Mouse (Mus musculus): Measurements from ENCODE around the gene B430305J03Rik. TPM values are rescaled to one million over a fixed set of nuclear protein-coding genes. Genes with fewer than 3 reads are reported as not detected.

The B430305J03Rik gene
- total RNA-seq (2021) = 1 to 10 TPM; 2.4 to 2.7 TPM

GRCm38 (mm10) chr3:61365779-61366373 is at the start of gene B430305J03Rik:
Gene B430305J03Rik (minus strand): TSS chr3:61365951.
- DNase-seq = no peak

DNA sequence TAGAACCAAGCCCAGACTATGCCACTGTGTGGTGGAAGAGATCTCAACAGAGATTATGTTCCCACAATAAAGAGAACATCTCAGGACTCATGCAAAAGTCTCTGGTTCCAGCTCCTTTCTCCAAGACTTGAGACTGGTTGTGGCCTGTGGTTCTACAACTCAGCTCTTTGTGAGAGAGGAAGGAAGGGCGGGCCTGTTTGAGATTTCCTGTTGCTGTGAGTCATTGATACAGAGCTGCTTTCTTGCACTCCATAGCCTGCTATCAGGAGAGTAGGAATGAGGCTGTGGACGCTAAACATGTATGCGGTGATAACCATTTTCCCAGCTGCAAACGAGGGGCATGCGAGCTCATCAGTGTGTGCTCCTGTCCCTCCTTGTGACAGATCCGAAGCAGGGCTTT is 43.9 kb upstream of the B430305J03Rik start:
- DNase-seq = no peak

DNA sequence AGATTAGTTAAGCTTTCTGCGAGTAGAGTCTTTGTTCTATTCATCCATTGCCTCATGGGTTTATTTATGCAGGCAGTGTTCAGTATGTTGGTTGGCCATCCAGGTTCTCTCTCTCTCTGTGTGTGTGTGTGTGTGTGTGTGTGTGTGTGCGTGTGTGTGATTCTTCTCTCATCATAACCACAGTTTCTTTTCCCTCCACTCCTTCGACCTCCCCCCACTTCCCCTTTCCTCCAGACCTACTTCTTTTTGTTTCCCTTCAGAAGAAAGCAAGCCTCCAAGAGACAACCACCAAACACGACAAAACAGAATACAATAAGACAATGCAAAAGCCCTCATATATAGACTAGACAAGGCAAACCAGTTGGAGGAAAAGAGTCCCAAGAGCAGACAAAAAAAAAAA is 41.2 kb upstream of the B430305J03Rik start:
- no peak for DNase-seq

DNA sequence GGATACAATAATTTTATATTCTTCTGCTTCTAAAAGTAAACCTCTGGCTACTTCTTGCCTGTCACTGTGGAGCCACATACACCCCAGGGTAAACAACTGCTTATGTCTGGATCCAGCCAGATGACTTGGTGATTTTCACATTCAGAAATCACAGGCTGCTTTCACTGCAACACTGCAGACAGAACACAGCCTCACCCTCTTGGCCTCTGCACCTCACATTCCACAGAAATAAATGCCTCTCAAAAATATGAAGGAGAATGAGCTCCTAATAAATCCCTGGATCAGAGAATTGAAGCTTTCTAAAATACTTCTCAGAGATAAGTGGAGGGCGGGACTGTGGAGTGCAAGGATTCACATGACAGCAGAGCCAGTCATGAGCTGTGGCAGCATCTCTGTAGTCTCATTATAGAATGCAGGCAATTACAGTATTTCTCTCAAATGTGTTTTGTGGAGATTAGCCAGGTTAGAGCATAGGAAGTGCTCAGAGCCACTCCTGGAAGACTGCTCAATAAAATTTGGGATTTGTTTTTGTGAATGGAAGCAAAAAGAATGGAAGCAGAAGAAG is 35.2 kb upstream of the B430305J03Rik start:
- no peak for DNase-seq

- no peak for DNase-seq
These were observed 31.0 kb upstream of the B430305J03Rik start for GRCm38 (mm10) chr3:61396728-61397127.

DNA sequence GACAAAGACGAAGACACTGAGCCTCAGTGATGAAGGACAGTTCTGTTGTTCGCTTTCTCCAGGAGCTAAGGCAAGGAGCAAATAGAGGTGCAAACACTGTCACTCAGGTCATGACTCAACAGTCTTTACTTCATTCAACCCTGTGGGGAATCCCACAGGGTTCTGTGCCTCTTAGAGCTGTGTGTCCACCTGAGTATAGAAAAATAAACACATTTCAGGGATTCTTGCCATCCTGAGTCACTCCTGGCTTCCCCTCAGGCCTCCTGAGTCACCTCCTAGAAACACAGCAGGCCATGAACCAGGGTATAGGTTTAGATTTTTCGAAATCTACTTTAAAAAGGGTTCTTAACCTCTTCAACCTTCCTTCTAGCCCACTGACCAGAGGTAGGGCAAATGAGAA is 29.6 kb upstream of the B430305J03Rik start:
- no peak for DNase-seq

- DNase-seq = no peak
These were observed 27.8 kb upstream of the B430305J03Rik start for GRCm38 (mm10) chr3:61393520-61393919.

GRCm38 (mm10) chr3:61392881-61393280 is 27.1 kb upstream of the B430305J03Rik start:
- DNase-seq = no peak

DNA sequence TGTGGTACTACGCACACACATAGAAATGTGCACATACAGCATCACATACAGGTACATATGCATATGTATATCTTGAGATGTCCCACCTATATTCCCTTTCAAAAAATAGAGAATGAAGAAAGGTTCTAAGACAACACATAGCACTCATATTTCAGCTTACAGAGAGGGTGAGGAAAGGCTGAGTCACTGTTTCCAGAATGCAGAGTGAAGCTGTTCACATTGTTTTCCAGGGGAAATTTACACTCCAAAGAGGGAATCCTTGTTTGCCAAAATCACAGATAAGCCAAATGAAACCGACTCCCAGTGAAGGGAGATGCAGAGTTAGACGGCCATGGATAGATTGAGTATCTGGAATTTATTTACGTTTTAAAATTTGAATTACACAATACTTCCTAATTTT is 25.8 kb upstream of the B430305J03Rik start:
- DNase-seq = no peak

- DNase-seq = no peak
These were observed 20.6 kb upstream of the B430305J03Rik start for GRCm38 (mm10) chr3:61386368-61386767.

GRCm38 (mm10) chr3:61376001-61376400 is 10.2 kb upstream of the B430305J03Rik start:
- no peak for DNase-seq

- no peak for DNase-seq
These were observed 2.7 kb upstream of the B430305J03Rik start for GRCm38 (mm10) chr3:61368446-61368845.

DNA sequence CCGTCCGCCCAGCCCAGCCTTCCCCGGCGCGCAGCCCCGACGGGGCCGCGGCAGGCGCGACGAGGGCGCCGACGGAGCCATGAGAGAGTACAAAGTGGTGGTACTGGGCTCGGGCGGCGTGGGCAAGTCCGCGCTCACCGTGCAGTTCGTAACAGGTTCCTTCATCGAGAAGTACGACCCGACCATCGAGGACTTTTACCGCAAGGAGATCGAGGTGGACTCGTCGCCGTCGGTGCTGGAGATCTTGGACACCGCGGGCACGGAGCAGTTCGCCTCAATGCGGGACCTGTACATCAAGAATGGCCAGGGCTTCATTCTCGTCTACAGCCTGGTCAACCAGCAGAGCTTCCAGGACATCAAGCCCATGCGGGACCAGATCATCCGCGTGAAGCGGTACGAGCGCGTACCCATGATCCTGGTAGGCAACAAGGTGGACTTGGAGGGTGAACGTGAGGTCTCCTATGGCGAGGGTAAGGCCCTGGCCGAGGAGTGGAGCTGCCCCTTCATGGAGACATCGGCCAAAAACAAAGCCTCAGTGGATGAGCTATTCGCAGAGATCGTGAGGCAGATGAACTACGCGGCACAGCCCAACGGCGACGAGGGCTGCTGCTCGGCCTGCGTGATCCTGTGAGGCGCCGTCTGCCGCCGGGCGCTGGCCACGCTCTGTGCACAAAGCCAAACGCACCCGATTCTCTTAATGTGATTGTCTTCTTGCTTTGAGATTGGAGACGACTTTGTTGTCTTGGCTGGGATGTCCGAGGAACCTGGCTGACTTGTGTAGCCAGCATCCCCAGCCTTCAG is 573 bp downstream of the B430305J03Rik start:
- peak; percentile 58 to 62 for DNase-seq

DNA sequence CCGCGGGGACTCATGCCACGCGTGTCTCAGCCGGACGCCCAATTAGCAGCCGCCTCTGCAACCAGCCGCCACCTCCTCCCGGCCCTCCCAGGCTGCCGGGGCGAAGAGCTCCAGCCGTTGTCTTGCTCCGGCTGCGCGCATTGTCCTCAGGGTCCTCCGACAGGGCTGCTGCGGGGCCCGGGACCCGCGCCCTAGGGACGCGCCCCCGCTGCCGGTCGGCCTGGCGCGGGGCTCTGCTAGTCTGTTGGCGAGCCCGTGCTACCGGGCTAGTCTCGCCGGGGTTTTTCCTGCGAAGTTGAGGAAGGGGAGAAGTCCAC is 1.1 kb downstream of the B430305J03Rik start:
- no peak for DNase-seq

- peak; percentile 92 to 94 for DNase-seq
These were observed 1.6 kb downstream of the B430305J03Rik start for GRCm38 (mm10) chr3:61363989-61364660.

- DNase-seq = peak; percentile 92 to 93
These were observed 2.4 kb downstream of the B430305J03Rik start for GRCm38 (mm10) chr3:61363161-61363988.

- no peak for DNase-seq
These were observed 3.0 kb downstream of the B430305J03Rik start for GRCm38 (mm10) chr3:61362821-61363160.

DNA sequence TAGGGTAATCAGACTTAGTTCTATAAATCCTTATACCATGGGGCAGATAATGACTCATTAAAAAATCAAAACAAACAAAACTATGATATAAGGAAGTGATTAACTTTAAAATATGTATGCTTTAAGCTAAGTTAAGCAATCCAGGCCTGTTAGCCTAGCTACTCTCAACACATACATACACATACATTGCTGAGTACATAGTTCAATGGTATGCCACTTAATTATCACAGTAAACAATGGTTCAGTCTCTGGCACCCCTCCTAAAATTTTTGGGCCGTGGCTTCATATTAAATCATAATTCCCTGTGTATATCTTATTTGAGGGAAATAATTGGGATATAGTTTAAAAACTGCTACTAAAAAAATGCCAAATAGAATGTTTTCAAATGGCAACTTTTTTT is 4.4 kb downstream of the B430305J03Rik start, which contains the start of gene Rap2b:
TSS of gene Rap2b (plus strand) at position 301 of the 400 bp plus-strand sequence.
- no peak for DNase-seq

GRCm38 (mm10) chr3:61358756-61359293 is 6.9 kb downstream of the B430305J03Rik start:
- no peak for DNase-seq

DNA sequence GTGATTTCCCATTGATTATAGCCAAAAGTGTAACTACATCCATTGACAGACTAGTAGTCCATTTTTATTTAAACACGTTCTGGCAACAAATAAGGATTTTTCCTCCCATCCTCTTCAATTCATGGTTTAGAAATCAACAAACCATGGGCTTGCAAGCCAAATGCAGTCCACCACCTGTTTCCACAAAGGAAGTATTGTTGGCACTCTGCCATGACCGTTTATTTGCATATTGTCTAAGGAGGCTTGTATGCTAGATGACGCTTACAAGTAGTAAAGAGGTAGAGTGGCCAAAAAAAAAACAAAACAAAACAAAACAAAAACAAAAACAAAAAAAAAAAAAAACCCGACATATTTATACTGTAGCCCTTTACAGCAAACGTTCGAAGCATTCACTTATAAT is 7.6 kb downstream of the B430305J03Rik start:
- no peak for DNase-seq

DNA sequence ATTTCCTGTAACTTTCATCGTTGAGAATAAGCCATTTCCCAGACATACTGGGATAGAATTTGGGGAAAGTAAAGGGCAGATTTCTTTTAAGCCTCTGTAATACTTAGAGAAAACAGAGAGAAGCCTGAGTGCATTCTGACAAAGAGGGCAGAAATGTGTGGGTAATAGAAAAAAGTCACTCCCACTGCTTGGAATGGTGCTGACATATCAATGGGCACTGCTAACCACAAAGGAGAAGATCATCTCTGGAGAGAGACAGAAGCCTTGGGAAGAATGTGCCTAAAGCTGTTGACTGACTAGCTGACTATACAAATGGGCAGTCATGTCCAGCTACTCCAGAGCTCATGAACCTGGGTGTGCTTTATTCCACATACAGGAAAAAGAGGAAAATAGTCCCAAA is 10.3 kb downstream of the B430305J03Rik start:
- no peak for DNase-seq

- no peak for DNase-seq
These were observed 16.3 kb downstream of the B430305J03Rik start for GRCm38 (mm10) chr3:61349433-61349832.

Data from layer of hippocampus, postnatal 36 days (tissue).